Mouse (Mus musculus) thymus, postnatal 25 days (tissue): ENCODE data around the gene Caap1.

ENCODE experiments used
- DNase-seq: peaks from one replicate; pipeline ENCODE4 v3.0.0; 2022

Gene Caap1

GRCm38 (mm10) chr4:94476749-94477399 lies 79.7 kb downstream of the Caap1 start:
- no peak for DNase-seq

GRCm38 (mm10) chr4:94473286-94473685 lies 83.3 kb downstream of the Caap1 start:
- no peak for DNase-seq

GRCm38 (mm10) chr4:94459424-94459823 lies 97.2 kb downstream of the Caap1 start:
- DNase-seq = no peak

GRCm38 (mm10) chr4:94454857-94455256 lies 101.7 kb downstream of the Caap1 start:
- no peak for DNase-seq
